Mouse (Mus musculus): ENCODE results near the gene Unc93a. TPM values are rescaled to one million over a fixed set of nuclear protein-coding genes. Genes with fewer than 3 reads are reported as not detected.
"Not testable (repeated sequence)": the region's sequence is repeated elsewhere in the genome, so short reads cannot be mapped to it uniquely, and the experiment has no call there.

The Unc93a gene
- not detected in 2 replicates for polyA plus RNA-seq (2015; fragmentation: Nextera tagmentation; extraction: Ambion mirVana)

DNA sequence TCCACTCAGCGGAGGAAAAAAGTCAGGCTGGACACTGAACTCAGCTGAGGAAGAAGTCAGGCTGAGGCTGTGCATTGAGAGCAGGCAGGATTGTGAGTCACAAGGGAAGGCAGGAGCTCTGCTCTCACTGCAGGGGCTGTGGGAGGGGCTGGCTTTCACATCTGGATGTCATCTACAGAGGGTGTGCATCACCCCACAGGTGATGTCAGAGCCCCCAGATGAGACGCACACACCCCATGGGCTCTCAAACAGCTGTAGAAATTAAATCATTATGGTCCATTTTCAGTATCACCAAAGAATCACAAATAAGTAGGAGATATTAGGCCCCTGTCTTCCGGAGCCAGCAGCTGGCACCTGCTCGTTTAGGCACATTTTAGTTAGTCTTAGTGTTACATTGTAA, at the start of gene Unc93a:
TSS of gene Unc93a (minus strand) at position 101 of the 400 bp plus-strand sequence.
- not testable (repeated sequence) for H3K36me3 ChIP-seq (ENCODE audit: control insufficient read depth, insufficient read depth); H3K27ac ChIP-seq (ENCODE audit: low read length); H3K27me3 ChIP-seq (ENCODE audit: control insufficient read depth, insufficient read depth, low read depth, low read length); H3K9me3 ChIP-seq (replicated peaks; ENCODE audit: control insufficient read depth, low read length); H3K9ac ChIP-seq (ENCODE audit: low read depth, low read length); ATAC-seq (ENCODE audit: low read depth); H3K4me2 ChIP-seq (ENCODE audit: low read depth, low read length); H3K4me1 ChIP-seq (ENCODE audit: control insufficient read depth, low read depth, low read length); H3K4me3 ChIP-seq (ENCODE audit: low read depth, low read length)
- 65% methylated on average over 3 of the region's 4 CpGs for WGBS (ENCODE audit: insufficient replicate concordance)

DNA sequence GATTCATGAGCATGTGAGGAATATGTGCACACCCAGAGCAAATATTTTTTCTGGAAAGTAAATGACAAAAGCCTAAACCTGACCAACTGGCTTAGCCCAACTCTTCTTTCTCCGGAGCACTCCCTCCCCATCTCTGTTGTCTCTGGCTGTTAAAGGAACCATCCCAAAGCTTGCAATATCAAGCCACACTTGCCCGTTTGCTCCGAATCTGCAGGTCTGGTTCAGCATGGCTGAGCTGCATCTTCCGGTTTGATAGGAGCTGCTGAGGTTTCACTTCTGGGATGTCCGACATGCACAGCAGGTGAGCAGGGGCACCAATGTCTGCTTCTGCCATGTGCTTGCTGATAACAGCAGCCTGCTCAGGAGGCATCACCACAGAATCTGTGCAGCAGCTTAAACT, 48.9 kb upstream of the Unc93a start:
- 72% methylated on average over 5 of the region's 5 CpGs for WGBS (ENCODE audit: insufficient replicate concordance)
- not testable (repeated sequence) for H3K36me3 ChIP-seq (ENCODE audit: control insufficient read depth, insufficient read depth); H3K27ac ChIP-seq (ENCODE audit: low read length); H3K9ac ChIP-seq (ENCODE audit: low read depth, low read length); ATAC-seq (ENCODE audit: low read depth); H3K4me1 ChIP-seq (ENCODE audit: control insufficient read depth, low read depth, low read length); H3K27me3 ChIP-seq (ENCODE audit: control insufficient read depth, insufficient read depth, low read depth, low read length); H3K4me2 ChIP-seq (ENCODE audit: low read depth, low read length); H3K4me3 ChIP-seq (ENCODE audit: low read depth, low read length); H3K9me3 ChIP-seq (replicated peaks; ENCODE audit: control insufficient read depth, low read length)

DNA sequence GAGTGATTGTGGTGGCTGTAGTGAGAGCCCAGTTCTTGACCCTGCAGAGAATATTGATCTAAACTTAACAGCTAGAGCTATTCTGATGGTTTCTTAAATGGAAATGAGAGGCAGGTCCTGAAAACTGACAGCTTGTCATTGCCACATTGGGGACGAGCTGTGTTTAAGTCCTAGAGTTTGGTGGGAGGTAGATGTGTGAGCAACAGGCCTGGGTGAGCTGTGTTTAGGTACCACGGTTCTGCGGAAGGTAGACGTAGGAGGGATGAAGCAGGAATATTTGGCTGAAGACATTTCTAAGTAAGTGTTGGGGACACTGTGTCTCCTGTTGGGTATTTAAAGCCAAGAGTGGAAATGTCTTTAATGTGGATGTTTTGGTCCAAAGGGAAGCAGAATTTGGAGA, 47.4 kb upstream of the Unc93a start:
- not testable (repeated sequence) for H3K4me1 ChIP-seq (ENCODE audit: control insufficient read depth, low read depth, low read length); H3K4me2 ChIP-seq (ENCODE audit: low read depth, low read length); H3K36me3 ChIP-seq (ENCODE audit: control insufficient read depth, insufficient read depth); H3K9ac ChIP-seq (ENCODE audit: low read depth, low read length); H3K4me3 ChIP-seq (ENCODE audit: low read depth, low read length); H3K9me3 ChIP-seq (replicated peaks; ENCODE audit: control insufficient read depth, low read length); H3K27ac ChIP-seq (ENCODE audit: low read length); ATAC-seq (ENCODE audit: low read depth); H3K27me3 ChIP-seq (ENCODE audit: control insufficient read depth, insufficient read depth, low read depth, low read length)
- WGBS (ENCODE audit: insufficient replicate concordance), result 62% methylated on average over 4 of the region's 4 CpGs

DNA sequence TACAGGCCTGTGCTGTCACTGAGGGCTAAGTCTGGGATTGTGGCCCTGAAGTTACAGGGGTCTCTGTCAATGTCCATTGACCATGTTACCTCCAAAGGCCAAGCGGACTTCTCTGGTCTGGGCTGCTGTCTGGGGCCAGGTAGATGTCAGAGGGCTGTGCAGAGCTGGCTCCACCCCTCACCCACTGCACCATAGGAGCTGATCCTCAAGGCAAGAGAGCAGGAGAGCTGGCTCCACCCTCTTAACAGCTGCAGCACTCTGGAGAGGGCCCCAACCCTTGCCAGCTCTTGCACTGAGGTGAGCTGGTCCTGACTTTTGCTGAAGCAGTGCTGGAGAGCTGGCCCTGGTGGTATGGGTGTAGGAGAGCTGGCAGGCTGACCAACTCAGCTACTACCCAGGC, 46.2 kb upstream of the Unc93a start:
- not testable (repeated sequence) for ATAC-seq (ENCODE audit: low read depth); H3K27ac ChIP-seq (ENCODE audit: low read length); H3K4me3 ChIP-seq (ENCODE audit: low read depth, low read length); H3K4me1 ChIP-seq (ENCODE audit: control insufficient read depth, low read depth, low read length); H3K9me3 ChIP-seq (replicated peaks; ENCODE audit: control insufficient read depth, low read length); H3K36me3 ChIP-seq (ENCODE audit: control insufficient read depth, insufficient read depth); H3K27me3 ChIP-seq (ENCODE audit: control insufficient read depth, insufficient read depth, low read depth, low read length); H3K4me2 ChIP-seq (ENCODE audit: low read depth, low read length); H3K9ac ChIP-seq (ENCODE audit: low read depth, low read length)
- 46% methylated on average over 1 of the region's 1 CpGs for WGBS (ENCODE audit: insufficient replicate concordance)

DNA sequence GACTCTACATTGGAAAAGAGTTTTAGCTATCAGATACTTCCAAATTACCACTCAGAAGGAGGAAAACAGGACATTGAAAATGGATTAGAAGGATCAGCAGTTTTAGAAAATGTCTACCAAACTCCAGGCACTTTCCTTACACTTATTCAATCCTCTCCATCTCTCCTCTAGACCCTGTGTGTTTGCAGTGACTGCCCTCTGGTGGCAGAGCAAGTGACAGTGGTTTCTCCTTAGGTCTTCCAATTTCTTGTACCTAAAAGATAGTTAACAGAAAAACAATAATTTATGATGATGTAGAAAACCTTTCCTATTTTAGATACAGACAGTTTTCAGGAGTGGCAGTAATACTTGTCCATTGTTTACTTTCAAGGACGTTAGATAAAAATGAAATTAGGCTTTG, 44.0 kb upstream of the Unc93a start:
- H3K4me3 ChIP-seq (ENCODE audit: low read depth, low read length); H3K4me2 ChIP-seq (ENCODE audit: low read depth, low read length); H3K36me3 ChIP-seq (ENCODE audit: control insufficient read depth, insufficient read depth); H3K27me3 ChIP-seq (ENCODE audit: control insufficient read depth, insufficient read depth, low read depth, low read length); H3K9me3 ChIP-seq (replicated peaks; ENCODE audit: control insufficient read depth, low read length); H3K27ac ChIP-seq (ENCODE audit: low read length); H3K9ac ChIP-seq (ENCODE audit: low read depth, low read length); H3K4me1 ChIP-seq (ENCODE audit: control insufficient read depth, low read depth, low read length); ATAC-seq (ENCODE audit: low read depth): not testable (repeated sequence)
- WGBS (ENCODE audit: insufficient replicate concordance), result no CpG with 5 or more reads among the region's 1 CpGs

DNA sequence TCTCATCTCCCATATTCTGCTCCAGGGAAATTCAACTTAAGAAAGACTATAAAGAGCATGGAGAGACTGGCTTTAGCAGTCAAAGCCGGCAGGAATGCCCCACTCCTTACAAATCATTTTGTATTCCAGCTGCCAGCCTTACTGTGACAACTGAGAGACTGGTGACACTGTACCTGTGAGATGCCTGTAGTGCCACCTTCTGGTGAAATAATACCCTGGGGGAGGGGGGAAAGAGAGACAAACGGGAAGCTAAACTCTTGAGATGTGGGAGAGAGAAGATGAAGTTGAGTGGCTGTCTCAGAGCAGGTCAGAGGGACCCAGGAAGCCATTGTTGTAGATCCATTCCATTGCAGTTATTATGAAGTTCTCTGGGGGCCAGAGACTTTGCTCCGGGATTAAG, 42.4 kb upstream of the Unc93a start:
- not testable (repeated sequence) for H3K4me3 ChIP-seq (ENCODE audit: low read depth, low read length); ATAC-seq (ENCODE audit: low read depth); H3K4me2 ChIP-seq (ENCODE audit: low read depth, low read length); H3K9me3 ChIP-seq (replicated peaks; ENCODE audit: control insufficient read depth, low read length); H3K9ac ChIP-seq (ENCODE audit: low read depth, low read length); H3K27ac ChIP-seq (ENCODE audit: low read length); H3K36me3 ChIP-seq (ENCODE audit: control insufficient read depth, insufficient read depth); H3K27me3 ChIP-seq (ENCODE audit: control insufficient read depth, insufficient read depth, low read depth, low read length); H3K4me1 ChIP-seq (ENCODE audit: control insufficient read depth, low read depth, low read length)
- WGBS (ENCODE audit: insufficient replicate concordance), result 35% methylated on average over 1 of the region's 3 CpGs

DNA sequence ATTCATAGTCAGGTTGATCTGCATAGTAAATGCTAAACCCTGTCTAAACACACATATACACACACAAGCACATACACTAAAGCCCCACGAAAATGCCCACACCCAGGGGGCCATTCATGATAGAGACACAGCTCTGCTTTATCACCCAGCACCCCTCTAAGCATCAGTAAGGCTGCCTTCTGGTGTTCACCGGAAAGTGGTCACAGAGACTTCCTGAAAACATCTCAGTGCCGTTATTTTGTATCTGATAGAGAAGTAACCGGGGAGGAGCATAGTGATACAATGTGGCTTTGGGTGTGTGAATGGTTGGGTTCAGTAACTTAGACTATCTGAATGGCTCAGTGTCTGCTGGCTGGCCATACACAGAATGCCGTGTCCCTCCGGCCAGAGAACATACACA, 42.0 kb upstream of the Unc93a start:
- not testable (repeated sequence) for H3K27me3 ChIP-seq (ENCODE audit: control insufficient read depth, insufficient read depth, low read depth, low read length); H3K36me3 ChIP-seq (ENCODE audit: control insufficient read depth, insufficient read depth); H3K4me2 ChIP-seq (ENCODE audit: low read depth, low read length); ATAC-seq (ENCODE audit: low read depth); H3K4me1 ChIP-seq (ENCODE audit: control insufficient read depth, low read depth, low read length); H3K27ac ChIP-seq (ENCODE audit: low read length); H3K4me3 ChIP-seq (ENCODE audit: low read depth, low read length); H3K9me3 ChIP-seq (replicated peaks; ENCODE audit: control insufficient read depth, low read length); H3K9ac ChIP-seq (ENCODE audit: low read depth, low read length)
- WGBS (ENCODE audit: insufficient replicate concordance), result 53% methylated on average over 6 of the region's 6 CpGs

DNA sequence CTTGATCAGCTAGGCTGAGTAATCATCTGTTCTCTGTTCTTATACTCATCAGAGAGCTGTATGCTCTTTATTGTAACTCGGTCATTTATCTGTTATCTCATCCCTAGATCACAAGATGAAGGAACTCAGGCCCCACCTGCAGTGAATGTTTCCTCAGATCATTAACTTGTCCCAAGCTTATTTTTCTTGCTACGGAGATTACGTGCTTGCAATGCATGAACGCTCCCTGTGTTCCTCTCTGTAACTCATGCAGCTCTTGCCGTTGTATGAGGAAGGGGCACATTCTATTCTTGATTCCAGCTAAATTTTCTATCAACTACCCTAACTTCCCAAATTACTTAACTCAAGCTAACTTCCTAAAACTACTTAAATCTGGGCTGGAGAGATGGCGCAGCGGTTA, 14.5 kb upstream of the Unc93a start:
- not testable (repeated sequence) for H3K4me3 ChIP-seq (ENCODE audit: low read depth, low read length); H3K9ac ChIP-seq (ENCODE audit: low read depth, low read length); H3K9me3 ChIP-seq (replicated peaks; ENCODE audit: control insufficient read depth, low read length); H3K4me1 ChIP-seq (ENCODE audit: control insufficient read depth, low read depth, low read length); H3K4me2 ChIP-seq (ENCODE audit: low read depth, low read length); H3K36me3 ChIP-seq (ENCODE audit: control insufficient read depth, insufficient read depth); ATAC-seq (ENCODE audit: low read depth); H3K27me3 ChIP-seq (ENCODE audit: control insufficient read depth, insufficient read depth, low read depth, low read length); H3K27ac ChIP-seq (ENCODE audit: low read length)
- 71% methylated on average over 7 of the region's 7 CpGs for WGBS (ENCODE audit: insufficient replicate concordance)

DNA sequence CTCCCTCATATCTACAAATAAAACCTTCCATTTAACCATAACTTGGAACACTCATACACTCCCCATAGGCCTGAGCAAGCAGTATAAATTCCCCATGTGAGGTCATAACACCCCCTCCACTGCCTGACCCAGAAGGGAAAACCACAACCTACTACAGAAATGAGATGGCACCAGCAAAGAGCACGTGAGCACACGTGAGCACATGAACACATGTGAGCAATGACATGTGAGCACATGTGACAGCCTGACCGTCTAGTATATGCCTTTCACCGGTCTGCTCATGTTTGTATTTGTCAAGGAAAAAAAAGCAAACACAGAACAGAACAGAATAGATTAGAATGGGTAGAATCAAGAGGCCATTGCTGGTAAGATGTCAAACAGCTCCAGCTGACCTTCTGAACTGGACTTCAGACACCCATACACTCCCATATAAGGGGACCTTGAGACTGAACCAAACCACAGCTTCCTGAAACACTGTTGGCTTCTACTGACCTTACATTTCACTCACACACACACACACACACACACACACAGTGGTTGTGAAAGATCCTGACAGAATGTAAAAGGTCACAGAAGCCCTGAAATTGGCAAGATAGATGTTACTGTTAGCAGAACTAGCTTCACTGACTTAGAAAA, 13.1 kb upstream of the Unc93a start:
- H3K27ac ChIP-seq (ENCODE audit: low read length); H3K4me2 ChIP-seq (ENCODE audit: low read depth, low read length); H3K27me3 ChIP-seq (ENCODE audit: control insufficient read depth, insufficient read depth, low read depth, low read length); H3K9ac ChIP-seq (ENCODE audit: low read depth, low read length); H3K36me3 ChIP-seq (ENCODE audit: control insufficient read depth, insufficient read depth); H3K4me1 ChIP-seq (ENCODE audit: control insufficient read depth, low read depth, low read length); H3K4me3 ChIP-seq (ENCODE audit: low read depth, low read length); H3K9me3 ChIP-seq (replicated peaks; ENCODE audit: control insufficient read depth, low read length); ATAC-seq (ENCODE audit: low read depth): not testable (repeated sequence)
- WGBS (ENCODE audit: insufficient replicate concordance), result 50% methylated on average over 4 of the region's 4 CpGs
